Mouse (Mus musculus) limb, embryonic 11.5 days (tissue): ENCODE data around the gene Eif2s2. TPM values are rescaled to one million over a fixed set of nuclear protein-coding genes. Genes with fewer than 3 reads are reported as not detected.

Experiments
- ATAC-seq: fragments of 200-750 bp; cut with Nextera tagmentation; 2 replicates; pipeline ENCODE4 v1.8.0; 2017; ENCODE audit warnings: low read depth; ENCODE audit not compliant: insufficient number of reproducible peaks, low FRiP score, low TSS enrichment
- DNase-seq: peaks from one replicate; pipeline ENCODE4 v3.0.0-alpha.2; 2015; ENCODE audit warnings: low spot score
- H3K27ac ChIP-seq: fragments of 300-500 bp; sonication (generic); replicated peaks from 2 replicates; pipeline ENCODE4 v1.5.1; 2014; ENCODE audit warnings: low read depth, mild to moderate bottlenecking, low read length
- H3K27me3 ChIP-seq: fragments of 300-500 bp; sonication (generic); 2 replicates; pipeline ENCODE4 v1.6.1; 2014; ENCODE audit warnings: mild to moderate bottlenecking, low read length, mixed read lengths; ENCODE audit not compliant: control insufficient read depth, insufficient read depth
- H3K36me3 ChIP-seq: fragments of 300-500 bp; sonication (generic); 2 replicates; pipeline ENCODE4 v1.6.1; 2014; ENCODE audit warnings: mild to moderate bottlenecking, low read length, moderate library complexity, mixed read lengths; ENCODE audit not compliant: control insufficient read depth, insufficient read depth
- H3K4me1 ChIP-seq: fragments of 300-500 bp; sonication (generic); 2 replicates; pipeline ENCODE4 v1.6.1; 2014; ENCODE audit warnings: low read length, mixed read lengths; ENCODE audit not compliant: control insufficient read depth, insufficient read depth
- H3K4me2 ChIP-seq: fragments of 300-500 bp; sonication (generic); 2 replicates; pipeline ENCODE4 v1.6.1; 2014; ENCODE audit warnings: low read depth, mild to moderate bottlenecking, moderate library complexity; ENCODE audit not compliant: severe bottlenecking
- H3K4me3 ChIP-seq: fragments of 300-500 bp; sonication (generic); 2 replicates; pipeline ENCODE4 v1.5.1; 2014; ENCODE audit warnings: low read depth, low read length
- H3K9ac ChIP-seq: fragments of 300-500 bp; sonication (generic); 2 replicates; pipeline ENCODE4 v1.6.1; 2014; ENCODE audit warnings: mild to moderate bottlenecking, low read length
- H3K9me3 ChIP-seq: fragments of 300-500 bp; sonication (generic); 2 replicates; pipeline ENCODE4 v1.6.1; 2016; ENCODE audit warnings: low read length; ENCODE audit not compliant: control insufficient read depth
- WGBS: fragments of 180-500 bp; shearing (Covaris S2); extraction: QIAGEN DNeasy Blood & Tissue Kit; methylation state at CpG from one replicate; pipeline ENCODE4 v1.1.7; 2014; 5-methylcytosine and 5-hydroxymethylcytosine counted together
- polyA plus RNA-seq: library from polyadenylated mRNA; unstranded; fragments of >200 nt; fragmentation: Nextera tagmentation; extraction: Ambion mirVana; gene quantifications from 2 replicates; pipeline ENCODE4 v1.2.1, GENCODE M21; 2014

Gene Eif2s2
- polyA plus RNA-seq, 1 experiment from 2014 or later = 152 TPM

- H3K4me2 ChIP-seq = no peak overlapping the region
- H3K27ac ChIP-seq = no peak overlapping the region
- no peaks in the 10 kb centered on the region; the same call in 1 of the 2 replicates for H3K36me3 ChIP-seq
- H3K27me3 ChIP-seq = no peaks in the 10 kb centered on the region
- no peak for DNase-seq
- no peaks in the 10 kb centered on the region for H3K4me1 ChIP-seq
- 89% methylated on average over 1 of the region's 1 CpGs for WGBS
- H3K9ac ChIP-seq = no peak overlapping the region
- no peak for ATAC-seq
- H3K4me3 ChIP-seq = no peak overlapping the region
- no peaks in the 10 kb centered on the region for H3K9me3 ChIP-seq
Measured at GRCm38 (mm10) chr2:154826054-154826538, 66.6 kb downstream of the Eif2s2 start.

Other genes with a start within 250 kb of the Eif2s2 start
- gene Chmp4b, start 241.2 kb downstream of the Eif2s2 start, polyA plus RNA-seq = 12.8 and 13.7 TPM in 2 replicates
- not detected in 2 replicates for gene Gm14214, start 122.9 kb downstream of the Eif2s2 start, polyA plus RNA-seq
- 72.8 and 119 TPM in 2 replicates for gene Raly, start 101.8 kb downstream of the Eif2s2 start, polyA plus RNA-seq
- 13.8 and 17.7 TPM in 2 replicates for gene a, start 101.5 kb downstream of the Eif2s2 start, polyA plus RNA-seq
- gene Gm14226, start 125.3 kb upstream of the Eif2s2 start, polyA plus RNA-seq = 10.2 and 13.0 TPM in 2 replicates
- gene Ahcy, start 181.6 kb upstream of the Eif2s2 start, polyA plus RNA-seq = 122 and 127 TPM in 2 replicates
- 51.8 and 63.2 TPM in 2 replicates for gene Itch, start 240.6 kb upstream of the Eif2s2 start, polyA plus RNA-seq